ENCODE assay signal across 16 mouse cellular contexts in the genomic region with DNA sequence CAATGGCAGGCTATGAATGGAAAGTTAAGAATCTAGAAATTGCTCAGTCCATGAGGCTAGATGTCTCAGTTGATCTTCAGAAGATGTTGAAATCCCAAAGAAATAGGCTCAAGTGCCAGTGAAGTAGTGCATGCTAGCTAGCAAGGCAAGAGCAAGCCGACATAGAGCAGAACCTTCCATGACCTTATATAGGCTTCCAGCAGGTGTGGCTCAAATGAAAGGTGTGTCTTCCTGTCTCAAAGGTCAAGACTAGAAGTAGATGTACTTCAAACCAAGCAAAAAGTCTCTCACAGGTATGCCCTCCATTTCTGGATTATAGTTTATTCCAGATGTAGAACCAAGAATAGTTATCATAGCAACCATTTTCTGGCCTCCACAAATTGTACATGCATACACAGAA.
"Had no signal": no experiment of that assay in that cellular context is flagged by ENCODE, and none has a peak within 500 bp of the region (broad histone marks: within the 10 kb centered on the region; RNA-seq: fewer than 3 reads in every experiment).

No protein-coding gene starts in this region.

- H3K9me3 ChIP-seq: midbrain, embryonic 10.5 days; midbrain, embryonic 12.5 days; neural tube, embryonic 13.5 days; neural tube, embryonic 15.5 days; stomach, embryonic 15.5 days had no signal

- H3K27ac ChIP-seq: midbrain, embryonic 10.5 days; midbrain, embryonic 12.5 days; neural tube, embryonic 13.5 days; neural tube, embryonic 15.5 days; stomach, embryonic 15.5 days; stomach, postnatal 0 days had no signal

- H3K4me3 ChIP-seq: midbrain, embryonic 10.5 days; midbrain, embryonic 12.5 days; myocyte; neural tube, embryonic 13.5 days; neural tube, embryonic 15.5 days; stomach, embryonic 15.5 days had no signal

- H3K9ac ChIP-seq: lung, embryonic 14.5 days; midbrain, embryonic 12.5 days; neural tube, embryonic 13.5 days; neural tube, embryonic 15.5 days; stomach, embryonic 15.5 days had no signal

- H3K4me1 ChIP-seq: midbrain, embryonic 10.5 days; midbrain, embryonic 12.5 days; neural tube, embryonic 13.5 days; neural tube, embryonic 15.5 days; stomach, embryonic 15.5 days had no signal

- DNase-seq: lung, adult 18-20 months; lung, embryonic 14.5 days; lung, postnatal 10 days; lung, postnatal 4 days; midbrain, embryonic 14.5 days; right cerebral cortex, postnatal 14 days; thymus, postnatal 14 days; thymus, postnatal 36 days had no signal

- H3K4me2 ChIP-seq: lung, embryonic 14.5 days; midbrain, embryonic 12.5 days; neural tube, embryonic 13.5 days; neural tube, embryonic 15.5 days; stomach, embryonic 15.5 days had no signal

- ATAC-seq: midbrain, embryonic 16.5 days had no signal

- H3K27me3 ChIP-seq: midbrain, embryonic 12.5 days; neural tube, embryonic 13.5 days; neural tube, embryonic 15.5 days; stomach, embryonic 15.5 days had no signal
